Mouse (Mus musculus) lung, postnatal 0 days (tissue): ENCODE measurements around the gene Rprd1b. TPM values are rescaled to one million over a fixed set of nuclear protein-coding genes. Genes with fewer than 3 reads are reported as not detected.

Experiments
- ATAC-seq: fragments of 200-750 bp; cut with Nextera tagmentation; 2 replicates; pipeline ENCODE4 v1.8.0; 2017; ENCODE audit warnings: moderate library complexity
- DNase-seq: peaks from one replicate; pipeline ENCODE4 v3.0.0-alpha.2; 2016; ENCODE audit warnings: low spot score
- H3K27ac ChIP-seq: fragments of 300-500 bp; sonication (generic); 2 replicates; pipeline ENCODE4 v1.5.1; 2014; ENCODE audit warnings: antibody characterized with exemption, mild to moderate bottlenecking, low read length, mixed read lengths
- H3K27me3 ChIP-seq: fragments of 300-500 bp; sonication (generic); replicated peaks from 2 replicates; pipeline ENCODE4 v1.6.1; 2014; ENCODE audit warnings: low read length, mixed read lengths; ENCODE audit not compliant: insufficient read depth
- H3K36me3 ChIP-seq: fragments of 300-500 bp; sonication (generic); 2 replicates; pipeline ENCODE4 v1.6.1; 2014; ENCODE audit warnings: low read length, mixed read lengths; ENCODE audit not compliant: insufficient read depth
- H3K4me1 ChIP-seq: fragments of 300-500 bp; sonication (generic); 2 replicates; pipeline ENCODE4 v1.6.1; 2014; ENCODE audit warnings: antibody characterized with exemption, low read depth, low read length, mixed read lengths; ENCODE audit not compliant: insufficient read depth
- H3K4me2 ChIP-seq: fragments of 300-500 bp; sonication (generic); replicated peaks from 2 replicates; pipeline ENCODE4 v1.6.1; 2014; ENCODE audit warnings: low read depth, mild to moderate bottlenecking, low read length, moderate library complexity, mixed read lengths
- H3K4me3 ChIP-seq: fragments of 300-500 bp; sonication (generic); 2 replicates; pipeline ENCODE4 v1.5.1; 2014; ENCODE audit warnings: low read depth, low read length
- H3K9ac ChIP-seq: fragments of 300-500 bp; sonication (generic); replicated peaks from 2 replicates; pipeline ENCODE4 v1.6.1; 2014; ENCODE audit warnings: low read depth, mild to moderate bottlenecking
- H3K9me3 ChIP-seq: fragments of 300-500 bp; sonication (generic); 2 replicates; pipeline ENCODE4 v1.6.1; 2016; ENCODE audit warnings: low read length, mixed read lengths
- CTCF ChIP-seq: IDR thresholded peaks from 2 replicates; pipeline ENCODE4 v1.5.1; 2016; ENCODE audit warnings: antibody characterized with exemption, mild to moderate bottlenecking
- EP300 ChIP-seq: IDR thresholded peaks from 2 replicates; pipeline ENCODE4 v1.6.1; 2016; ENCODE audit warnings: antibody characterized with exemption, mild to moderate bottlenecking, control low read depth
- WGBS: fragments of 180-500 bp; shearing (Covaris S2); extraction: QIAGEN DNeasy Blood & Tissue Kit; methylation state at CpG from one replicate; pipeline ENCODE4 v1.1.7; 2014; 5-methylcytosine and 5-hydroxymethylcytosine counted together
- polyA plus RNA-seq: library from polyadenylated mRNA; unstranded; fragments of >200 nt; fragmentation: Nextera tagmentation; extraction: Ambion mirVana; gene quantifications from 2 replicates; pipeline ENCODE4 v1.2.1, GENCODE M21; 2015

Gene Rprd1b
- polyA plus RNA-seq, 1 experiment from 2014 or later, result 23.8 TPM

GRCm38 (mm10) chr2:158139628-158140027, 111.3 kb downstream of the Rprd1b start:
- Histone ChIP-seq H3K4me3 (no peak overlapping the region), H3K4me1 (peaks cover 40% of the 10 kb centered on the region), H3K36me3 (peaks cover 5% of the 10 kb centered on the region; the same call in 1 of the 2 replicates), H3K4me2 (no peak overlapping the region), H3K9me3 (no peaks in the 10 kb centered on the region), H3K27me3 (no peaks in the 10 kb centered on the region), H3K9ac (no peak overlapping the region), H3K27ac (peak overlapping the region; percentile 72)
- ATAC-seq (peak; percentile 74), DNase-seq (peak; percentile 84)
- TF ChIP-seq EP300, result no peak; the same call in 1 of the 2 replicates
- no peak for TF ChIP-seq CTCF
- 23% methylated on average over 7 of the region's 7 CpGs for WGBS

- DNase-seq (no peak), ATAC-seq (no peak)
- H3K9me3 ChIP-seq, result no peaks in the 10 kb centered on the region
- no peak for TF ChIP-seq CTCF
- peak; percentile 38; the same call in 1 of the 2 replicates for TF ChIP-seq EP300
- no peaks in the 10 kb centered on the region for H3K27me3 ChIP-seq
- no peak overlapping the region for H3K4me2 ChIP-seq
- peak overlapping the region; percentile 72 for H3K27ac ChIP-seq
- H3K4me1 ChIP-seq, result peaks cover 48% of the 10 kb centered on the region
- H3K9ac ChIP-seq, result no peak overlapping the region
- H3K36me3 ChIP-seq, result no peaks in the 10 kb centered on the region
- no peak overlapping the region for H3K4me3 ChIP-seq
- WGBS, result 71% methylated on average over 5 of the region's 5 CpGs
Measured at GRCm38 (mm10) chr2:158140664-158141063, 112.4 kb downstream of the Rprd1b start.

GRCm38 (mm10) chr2:158141271-158141670, 113.0 kb downstream of the Rprd1b start:
- H3K27ac ChIP-seq, result peak overlapping the region; percentile 72
- WGBS, result 72% methylated on average over 7 of the region's 7 CpGs
- DNase-seq (no peak), ATAC-seq (no peak)
- no peaks in the 10 kb centered on the region for H3K9me3 ChIP-seq
- peaks cover 50% of the 10 kb centered on the region for H3K4me1 ChIP-seq
- TF ChIP-seq CTCF (no peak), EP300 (no peak; the same call in 1 of the 2 replicates)
- H3K4me3 ChIP-seq, result no peak overlapping the region
- no peaks in the 10 kb centered on the region for H3K27me3 ChIP-seq
- H3K36me3 ChIP-seq, result no peaks in the 10 kb centered on the region
- no peak overlapping the region for H3K9ac ChIP-seq
- H3K4me2 ChIP-seq, result no peak overlapping the region

- ATAC-seq, result peak; percentile 29
- TF ChIP-seq CTCF (no peak), EP300 (peak; percentile 81)
- peak; percentile 67 for DNase-seq
- no peak overlapping the region for H3K9ac ChIP-seq
- no peaks in the 10 kb centered on the region for H3K36me3 ChIP-seq
- H3K4me3 ChIP-seq, result no peak overlapping the region
- H3K27me3 ChIP-seq, result no peaks in the 10 kb centered on the region
- H3K9me3 ChIP-seq, result no peaks in the 10 kb centered on the region
- H3K4me2 ChIP-seq, result no peak overlapping the region
- H3K27ac ChIP-seq, result peak overlapping the region; percentile 72
- peaks cover 50% of the 10 kb centered on the region for H3K4me1 ChIP-seq
- WGBS, result 48% methylated on average over 7 of the region's 7 CpGs
Measured at GRCm38 (mm10) chr2:158141690-158142440, 113.6 kb downstream of the Rprd1b start.

- no peak for ATAC-seq
- no peak for DNase-seq
- H3K27ac ChIP-seq, result no peak overlapping the region
- no peak overlapping the region for H3K9ac ChIP-seq
- H3K4me3 ChIP-seq, result no peak overlapping the region
- no peak for TF ChIP-seq CTCF
- peak overlapping the region; percentile 70; the same call in 1 of the 2 replicates for H3K4me2 ChIP-seq
- 86% methylated on average over 18 of the region's 18 CpGs for WGBS
- peaks cover 50% of the 10 kb centered on the region for H3K4me1 ChIP-seq
- H3K9me3 ChIP-seq, result no peaks in the 10 kb centered on the region
- no peaks in the 10 kb centered on the region for H3K36me3 ChIP-seq
- H3K27me3 ChIP-seq, result no peaks in the 10 kb centered on the region
Measured at GRCm38 (mm10) chr2:158142981-158143380, 114.7 kb downstream of the Rprd1b start.

GRCm38 (mm10) chr2:158143816-158144215, 115.5 kb downstream of the Rprd1b start:
- TF ChIP-seq CTCF (no peak), EP300 (no peak)
- H3K27me3 ChIP-seq, result no peaks in the 10 kb centered on the region
- peak overlapping the region; percentile 70 for H3K4me2 ChIP-seq
- peak overlapping the region; percentile 21; the same call in 1 of the 2 replicates for H3K4me3 ChIP-seq
- WGBS, result 55% methylated on average over 3 of the region's 3 CpGs
- H3K9ac ChIP-seq, result no peak overlapping the region
- H3K36me3 ChIP-seq, result no peaks in the 10 kb centered on the region
- no peak for ATAC-seq
- no peaks in the 10 kb centered on the region for H3K9me3 ChIP-seq
- H3K27ac ChIP-seq, result peak overlapping the region; percentile 21; the same call in 1 of the 2 replicates
- H3K4me1 ChIP-seq, result peaks cover 50% of the 10 kb centered on the region
- DNase-seq, result no peak
